Mouse (Mus musculus): ENCODE measurements around the gene Prlr.

Gene Prlr

DNA sequence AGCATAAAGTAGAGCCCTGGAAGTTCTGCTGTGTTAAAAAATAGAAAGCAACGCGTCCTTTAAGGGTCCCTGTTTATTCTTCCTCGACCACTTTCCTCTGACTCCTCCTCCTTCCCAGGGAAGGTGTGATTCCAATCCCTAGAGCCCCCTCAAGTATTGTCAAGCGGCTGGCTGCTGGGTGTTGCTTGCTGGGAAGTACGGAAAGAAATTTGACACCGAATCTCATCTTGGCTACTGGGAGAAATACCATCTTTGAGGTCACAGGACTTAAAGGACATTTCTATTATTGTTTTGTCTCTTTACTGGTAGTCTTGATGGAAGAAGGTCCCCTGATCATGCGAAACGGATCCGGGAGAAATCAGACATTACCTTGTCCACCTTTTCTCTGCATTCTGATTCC, at the start of gene Prlr:
Gene Prlr (plus strand): TSS at position 156 of the 400 bp plus-strand sequence.
- DNase-seq = no peak

DNA sequence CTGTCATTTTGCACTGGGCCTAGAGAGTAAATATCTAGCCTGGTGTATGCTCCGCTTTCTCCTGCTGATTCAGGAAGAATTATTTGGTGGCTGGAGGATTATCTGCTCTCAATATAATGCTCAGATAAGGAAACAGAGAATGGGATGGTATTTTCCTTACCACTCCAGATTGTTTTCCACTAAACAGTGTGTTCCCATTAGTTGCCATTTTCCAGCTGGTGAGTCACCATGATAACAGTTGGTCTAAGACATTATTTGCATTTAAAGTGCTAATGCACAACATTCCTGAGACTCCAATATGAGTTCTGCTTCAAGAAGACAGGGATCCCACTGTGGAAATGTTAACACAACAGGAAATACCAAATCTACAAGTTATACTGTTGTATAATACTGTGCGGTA, 43.3 kb upstream of the Prlr start:
- DNase-seq = no peak

DNA sequence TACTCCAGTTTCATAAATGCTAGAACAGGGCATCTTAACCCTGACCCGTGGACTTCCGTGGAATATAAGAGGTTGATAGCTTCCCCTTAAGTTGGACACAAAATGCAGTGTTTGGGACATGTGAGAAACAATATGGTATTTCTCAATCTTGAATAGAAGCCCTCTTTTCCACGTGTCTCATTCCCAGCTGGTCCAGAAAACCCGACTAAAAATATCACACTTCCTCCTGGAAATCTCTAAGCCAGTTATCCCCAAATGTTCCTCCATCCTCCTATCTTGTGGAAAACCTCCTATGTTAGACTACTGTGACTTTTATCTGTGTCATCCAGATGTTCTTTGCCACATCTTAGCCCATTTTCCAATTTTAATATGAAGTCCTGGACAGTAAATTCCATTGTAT, 42.1 kb upstream of the Prlr start:
- DNase-seq = peak in 1 of 2 experiments; percentile 1

DNA sequence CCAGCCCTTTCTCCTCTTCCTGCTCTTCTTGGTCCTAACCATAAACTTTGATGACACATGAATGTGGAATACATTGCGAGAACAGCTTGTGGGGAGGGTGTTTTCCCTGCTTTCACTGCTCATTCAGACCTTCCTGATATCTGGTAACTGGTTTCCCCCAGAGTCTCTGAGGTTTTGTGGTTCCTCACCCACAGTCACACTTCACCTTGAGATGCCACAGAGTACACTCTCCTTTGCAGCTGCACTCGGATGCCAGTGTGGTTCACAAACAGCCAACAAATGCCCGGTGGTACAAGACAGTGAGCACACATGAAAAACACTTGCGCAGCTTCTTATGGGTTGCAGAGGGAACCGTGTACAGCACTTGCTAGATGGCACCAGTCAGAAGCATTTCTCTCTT, 32.5 kb upstream of the Prlr start:
- no peak for DNase-seq

DNA sequence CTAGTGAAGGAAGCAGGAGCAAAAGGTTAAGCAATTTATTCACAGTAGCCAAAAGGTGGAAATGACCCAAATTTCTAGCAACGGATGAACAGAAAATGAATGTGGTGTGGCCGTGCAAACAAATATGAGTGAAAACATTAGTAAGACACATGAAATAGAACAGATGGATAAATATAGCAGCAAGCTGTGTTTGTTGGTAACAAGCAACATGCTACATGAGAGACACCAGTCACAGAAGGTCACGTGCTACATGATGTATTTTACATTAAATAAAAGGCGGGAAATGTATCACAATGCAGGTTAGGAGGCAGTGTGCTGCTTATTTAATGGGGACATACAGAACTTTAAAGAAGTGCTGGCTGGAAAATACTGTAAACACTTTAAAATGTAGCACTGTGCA, 28.8 kb upstream of the Prlr start:
- DNase-seq = no peak

DNA sequence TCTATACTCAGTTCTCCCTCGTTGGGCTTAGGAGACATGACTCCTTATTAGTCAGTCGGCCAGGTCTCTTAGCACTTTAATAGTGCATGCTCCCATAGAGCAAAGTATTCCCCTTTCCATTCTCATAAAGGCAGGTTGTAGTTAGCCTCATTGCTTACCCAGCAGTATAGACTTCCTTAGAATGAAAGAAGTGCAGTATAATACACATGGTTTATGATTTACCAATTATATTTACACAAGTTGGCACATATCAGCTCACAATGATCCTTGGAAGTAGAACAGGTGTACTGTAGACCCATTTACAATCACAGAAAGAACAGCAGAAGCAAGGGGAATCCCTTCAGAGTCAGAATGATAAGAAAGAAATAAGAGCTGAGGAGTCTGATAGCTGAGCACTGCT, 16.4 kb upstream of the Prlr start:
- no peak for DNase-seq

DNA sequence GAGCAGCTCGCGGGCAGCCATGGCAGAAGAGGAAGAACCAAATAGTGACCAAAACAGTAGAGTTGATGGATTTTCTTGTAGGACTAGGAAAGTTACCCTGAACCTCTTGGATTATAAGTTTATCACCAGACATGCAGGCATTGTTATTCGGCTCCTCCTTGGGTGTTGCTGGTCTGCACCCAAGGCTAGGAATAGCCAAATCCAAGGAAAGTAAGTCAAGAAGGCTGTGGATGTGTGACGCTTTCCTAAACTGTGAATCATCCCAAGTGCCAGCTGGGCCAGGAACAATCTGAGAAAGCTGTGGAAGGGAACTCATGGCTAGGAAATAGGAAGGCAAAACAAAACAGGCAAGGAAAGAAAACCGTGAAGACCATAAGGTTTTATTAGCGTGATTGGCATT, 2.0 kb upstream of the Prlr start:
- no peak for DNase-seq

DNA sequence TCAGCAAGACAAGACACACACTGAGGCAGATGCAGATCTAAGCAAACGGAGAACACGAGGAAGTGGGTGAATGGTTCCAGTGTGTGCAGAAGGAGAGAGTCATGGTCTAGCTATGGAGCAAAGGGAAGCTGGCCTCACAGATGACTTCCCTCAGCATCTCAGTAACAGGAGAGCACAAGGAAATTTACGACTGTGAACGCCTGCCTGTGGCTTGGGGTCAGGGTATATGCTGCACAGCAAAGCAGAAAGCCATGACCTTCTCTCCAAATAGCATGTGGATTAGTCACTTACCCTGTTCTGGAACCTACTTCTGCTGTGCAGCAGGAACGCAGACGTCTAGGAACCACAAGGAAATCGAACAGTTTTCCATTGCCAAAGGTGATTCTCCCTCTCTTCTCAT, 1.4 kb upstream of the Prlr start:
- DNase-seq = no peak

DNA sequence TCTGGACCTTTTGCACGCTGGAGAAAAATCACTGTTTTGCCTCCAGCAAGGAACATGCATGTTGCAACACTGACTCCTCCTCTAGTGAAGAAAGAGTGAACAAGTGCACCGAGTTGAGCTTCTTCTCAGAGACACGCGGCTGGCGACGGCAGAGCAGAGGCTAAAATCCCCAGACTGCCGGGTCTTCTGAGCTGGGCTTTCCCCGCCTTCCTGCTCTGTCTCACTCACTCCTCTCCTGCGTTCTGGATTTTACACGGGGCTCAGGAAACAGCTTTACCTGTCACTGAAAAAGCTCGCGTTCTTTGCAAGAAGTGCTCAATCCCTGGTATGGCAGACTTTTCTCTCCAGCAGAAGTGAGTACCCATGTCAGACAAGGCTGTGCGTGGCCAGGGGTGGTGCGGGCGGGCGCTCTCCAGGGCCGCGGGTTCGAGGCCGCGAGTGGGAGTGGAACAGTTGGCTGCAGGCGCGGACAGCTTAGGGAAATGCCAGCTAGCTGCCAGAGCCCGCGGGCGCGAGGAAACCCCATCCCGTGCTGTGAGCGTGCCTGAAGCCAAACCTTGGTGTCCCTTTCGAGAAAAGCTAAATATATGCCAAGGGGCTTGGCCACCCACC, 587 bp downstream of the Prlr start:
- DNase-seq = peak; percentile 9 to 35

DNA sequence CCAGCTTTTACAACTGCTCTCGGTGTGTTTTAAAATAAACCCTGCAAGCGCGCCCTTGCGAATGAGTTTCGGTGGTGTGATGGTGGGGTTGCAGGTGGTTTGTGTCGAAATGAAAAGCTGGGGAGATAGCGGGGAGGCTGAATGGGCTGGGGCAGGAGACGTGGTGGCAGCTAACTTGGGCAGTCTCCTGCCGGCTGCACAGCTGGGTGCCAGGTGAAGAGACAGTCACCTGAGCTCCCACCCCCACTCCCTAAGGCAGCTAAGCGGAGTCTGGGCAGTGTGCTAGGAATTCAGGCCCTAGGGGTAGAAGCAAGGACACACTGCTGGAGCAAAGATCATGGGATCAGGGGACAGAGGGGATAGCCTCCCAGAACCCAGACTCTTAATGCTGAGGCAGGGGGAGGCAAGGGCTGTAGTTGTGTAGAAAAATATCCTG, 1.1 kb downstream of the Prlr start:
- peak; percentile 8 to 16 for DNase-seq

DNA sequence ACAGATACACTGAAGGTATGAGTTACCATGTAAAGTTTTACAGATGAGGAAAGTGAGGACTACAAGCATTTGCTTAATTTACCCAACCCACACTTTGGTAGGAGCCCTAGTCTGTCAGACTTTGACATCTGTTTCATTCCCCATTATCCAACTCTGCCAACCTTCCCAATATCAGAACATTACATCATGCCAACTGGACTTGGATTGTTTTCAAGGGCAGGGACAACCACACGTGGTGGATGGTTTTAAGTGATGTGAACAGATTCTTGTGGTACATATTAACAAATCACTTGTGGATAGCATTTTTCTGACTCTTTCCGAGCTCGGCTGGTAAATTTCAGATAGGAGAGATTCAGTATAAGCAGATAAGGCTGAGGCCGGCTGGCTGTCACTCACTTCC, 3.7 kb downstream of the Prlr start:
- no peak for DNase-seq

DNA sequence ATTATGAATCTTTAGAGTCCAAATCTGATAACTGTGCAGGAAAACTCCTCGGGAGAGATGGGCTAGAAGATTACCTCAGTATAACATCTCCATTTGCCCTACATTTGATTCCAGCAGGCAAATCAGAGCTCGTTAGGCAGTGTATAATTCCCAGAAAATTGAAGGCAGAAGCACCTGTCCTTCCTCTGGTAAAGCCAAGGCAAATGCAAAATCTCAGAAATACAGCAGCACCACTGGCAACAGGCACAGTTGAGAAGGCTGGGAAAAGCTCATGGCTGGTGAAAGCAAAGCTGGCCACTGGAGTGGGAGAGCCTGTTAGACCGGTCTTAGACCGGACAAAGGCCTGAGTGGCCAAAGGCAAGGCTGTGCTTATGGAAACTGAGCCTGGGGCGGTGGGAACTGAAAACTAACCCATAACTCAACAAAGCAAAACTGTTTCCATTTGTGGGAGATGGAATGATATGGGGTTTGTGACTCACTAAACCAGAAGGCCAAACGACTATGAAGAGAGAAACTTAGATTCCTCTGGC, 15.1 kb downstream of the Prlr start:
- DNase-seq = peak in 1 of 2 experiments; percentile 14

DNA sequence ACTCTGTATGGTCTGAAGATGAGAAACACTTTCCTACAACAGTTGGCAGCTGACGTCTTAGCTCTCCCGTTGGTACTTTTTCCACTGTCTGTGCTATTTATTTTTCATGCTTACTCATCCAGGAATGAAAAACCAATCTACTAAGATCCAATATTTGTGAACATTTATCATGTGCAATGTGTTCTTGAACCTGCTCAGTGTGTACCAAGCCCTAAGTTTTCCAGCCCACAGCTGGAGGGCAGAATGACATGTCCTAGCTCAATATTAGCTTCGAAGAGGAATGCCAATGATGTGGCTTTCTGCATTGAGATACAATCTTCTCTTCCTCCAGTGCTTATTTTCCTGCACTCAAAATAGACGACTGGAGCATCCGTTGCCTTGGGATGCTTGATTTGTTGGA, 24.0 kb downstream of the Prlr start:
- DNase-seq = no peak

DNA sequence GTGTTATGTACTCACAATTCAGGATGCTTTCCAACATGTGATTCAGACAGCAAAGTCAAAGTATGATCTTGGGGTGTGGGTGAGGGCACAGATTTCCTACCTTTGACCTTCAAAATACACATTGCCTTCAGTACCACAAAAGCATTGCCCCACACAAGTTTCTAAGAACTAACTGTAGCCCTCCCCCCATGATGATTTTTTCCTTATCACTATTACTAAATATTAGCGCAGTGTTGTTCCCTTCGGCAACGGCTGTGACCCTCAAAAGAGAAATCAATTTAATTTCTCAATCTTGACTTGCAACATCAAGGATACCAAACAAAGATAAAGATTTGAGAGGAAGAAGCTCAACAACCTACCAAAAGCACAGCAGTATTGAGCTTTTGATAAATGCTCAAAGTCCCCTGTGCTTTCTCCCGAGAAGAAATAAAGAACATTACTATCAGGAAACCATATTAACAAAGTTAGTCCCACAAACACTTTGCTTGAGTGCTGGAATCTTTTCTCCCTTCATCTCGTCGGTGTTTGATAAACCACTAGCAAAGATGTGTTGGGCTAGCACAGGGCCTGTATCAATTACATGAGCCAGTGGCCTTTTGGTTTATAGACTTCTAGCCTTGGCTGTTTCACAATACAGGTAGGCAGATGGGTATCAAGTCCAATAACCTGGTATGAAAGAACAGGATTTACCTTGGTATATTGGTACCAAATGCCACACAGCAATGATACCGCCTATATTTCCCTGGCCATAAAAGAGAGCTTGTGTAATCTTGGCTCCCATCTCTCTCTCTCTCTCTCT, 25.7 kb downstream of the Prlr start:
- DNase-seq = no peak

DNA sequence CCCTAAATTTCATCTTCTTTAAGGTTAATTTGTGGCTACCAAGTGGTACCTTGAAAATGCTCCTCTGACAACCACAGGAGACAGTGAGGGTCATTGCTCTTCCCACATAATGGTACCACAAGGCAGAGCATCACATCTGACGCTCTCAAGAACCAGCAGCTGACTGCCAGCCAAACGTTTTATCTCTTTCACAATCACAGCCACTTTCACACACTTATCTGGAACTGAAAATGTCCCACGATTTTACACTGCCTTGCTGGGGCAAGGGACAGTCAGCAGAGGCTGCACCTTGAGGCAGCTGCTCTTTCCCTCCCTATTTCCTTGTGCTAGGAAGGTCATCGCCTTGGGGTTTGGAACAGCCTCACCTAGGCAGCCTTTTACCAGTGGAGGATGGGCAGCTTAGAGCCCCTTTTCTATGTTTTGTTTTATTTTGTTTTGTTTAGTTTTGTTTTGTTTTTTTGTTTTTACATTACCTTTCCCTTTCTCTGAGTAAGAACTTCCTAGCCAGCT, 33.3 kb downstream of the Prlr start:
- DNase-seq = no peak

DNA sequence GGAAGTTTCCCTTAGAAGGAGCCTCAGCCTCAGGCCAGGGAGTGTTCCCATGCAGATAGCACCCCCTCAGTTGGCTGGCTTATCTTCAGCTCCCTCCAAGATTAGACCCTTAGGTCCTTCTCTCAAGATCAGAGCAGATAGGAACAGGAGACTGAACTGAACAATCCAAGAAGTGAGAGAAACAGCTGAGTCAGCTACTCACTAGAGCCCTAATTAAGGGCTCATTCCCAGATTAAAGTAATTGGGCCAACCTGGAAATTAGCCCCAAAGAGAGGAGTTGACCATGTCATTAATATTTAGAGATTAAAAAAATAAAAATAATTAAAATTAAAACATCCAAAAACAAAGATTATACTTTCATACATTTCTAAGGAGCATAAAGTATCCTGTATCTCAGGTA, 35.0 kb downstream of the Prlr start:
- no peak for DNase-seq

DNA sequence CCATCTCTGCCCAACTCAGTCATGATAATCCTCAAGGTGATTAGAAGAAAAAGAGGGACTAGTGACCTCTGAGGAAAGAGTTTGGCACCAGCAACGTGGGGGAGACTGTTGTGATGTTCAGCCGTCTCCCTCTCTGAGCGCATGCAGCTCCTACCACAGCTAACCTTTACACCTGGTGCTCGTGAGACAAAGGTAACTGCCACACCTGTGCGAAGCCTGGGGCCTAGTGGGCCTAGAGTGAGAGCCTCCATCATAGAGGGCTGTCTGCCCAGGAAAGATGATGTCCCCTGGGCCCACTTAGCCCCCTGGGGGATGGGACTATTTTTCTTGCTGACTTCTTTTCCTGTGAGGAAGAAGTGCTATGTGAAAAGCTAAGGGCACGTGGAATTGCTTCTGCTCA, 36.2 kb downstream of the Prlr start:
- DNase-seq = no peak

DNA sequence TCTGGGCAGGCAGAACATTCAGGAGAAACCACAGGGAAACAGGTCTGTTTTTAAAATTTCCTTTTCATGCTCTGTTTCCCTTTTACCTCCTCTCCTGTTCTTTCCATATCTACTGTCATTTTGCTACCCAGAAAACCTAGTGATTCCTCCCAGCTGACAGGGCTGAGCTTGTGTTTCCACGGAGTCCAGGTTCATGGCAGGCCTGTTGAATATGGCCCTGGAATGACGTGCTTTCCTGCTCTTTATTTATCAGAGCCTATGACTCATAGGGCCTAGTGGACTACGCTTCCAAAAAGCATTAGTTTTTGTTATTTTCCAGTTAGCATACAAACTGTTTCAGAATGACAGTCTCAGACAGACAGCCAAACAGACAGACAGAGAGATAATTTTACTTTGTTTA, 36.7 kb downstream of the Prlr start:
- no peak for DNase-seq

DNA sequence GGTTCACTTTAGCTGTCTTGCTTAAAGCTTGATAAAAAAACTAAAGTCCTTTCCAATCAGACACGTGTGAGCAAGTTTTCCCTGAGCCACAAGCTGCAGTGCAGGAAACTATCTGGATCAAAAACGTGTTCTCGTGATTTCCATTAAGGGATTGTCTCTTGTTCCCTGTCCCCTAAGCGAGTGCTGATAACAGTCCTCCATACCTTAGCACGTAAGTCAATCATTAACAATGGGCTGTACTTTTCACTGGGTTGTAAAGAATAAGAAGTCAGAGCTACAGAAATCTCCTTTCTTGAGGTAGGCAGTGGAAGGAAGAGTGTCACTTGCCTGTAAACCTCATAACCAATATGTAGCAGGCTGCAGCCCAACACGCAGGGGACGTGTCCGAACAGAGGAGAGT, 38.7 kb downstream of the Prlr start:
- no peak for DNase-seq

DNA sequence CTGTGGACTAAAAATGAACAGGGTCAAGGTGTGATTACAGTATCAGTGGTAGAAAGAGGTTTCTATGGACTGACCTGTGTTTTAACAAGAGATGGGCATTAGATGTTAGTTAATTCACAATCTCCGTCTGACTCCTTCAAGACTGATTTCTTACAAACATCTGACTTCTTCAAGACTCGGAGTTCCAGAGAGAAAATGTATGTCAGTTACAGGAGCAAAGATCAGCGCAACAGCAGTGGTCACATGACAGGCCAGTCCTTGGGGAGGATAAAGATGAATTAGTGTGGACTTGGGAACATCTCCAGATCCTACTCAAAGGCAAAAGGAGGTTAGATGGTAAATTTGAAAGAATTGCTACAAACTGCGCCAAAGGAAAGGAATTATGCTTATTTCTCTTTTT, 39.2 kb downstream of the Prlr start:
- DNase-seq = peak in 1 of 2 experiments; percentile 18

DNA sequence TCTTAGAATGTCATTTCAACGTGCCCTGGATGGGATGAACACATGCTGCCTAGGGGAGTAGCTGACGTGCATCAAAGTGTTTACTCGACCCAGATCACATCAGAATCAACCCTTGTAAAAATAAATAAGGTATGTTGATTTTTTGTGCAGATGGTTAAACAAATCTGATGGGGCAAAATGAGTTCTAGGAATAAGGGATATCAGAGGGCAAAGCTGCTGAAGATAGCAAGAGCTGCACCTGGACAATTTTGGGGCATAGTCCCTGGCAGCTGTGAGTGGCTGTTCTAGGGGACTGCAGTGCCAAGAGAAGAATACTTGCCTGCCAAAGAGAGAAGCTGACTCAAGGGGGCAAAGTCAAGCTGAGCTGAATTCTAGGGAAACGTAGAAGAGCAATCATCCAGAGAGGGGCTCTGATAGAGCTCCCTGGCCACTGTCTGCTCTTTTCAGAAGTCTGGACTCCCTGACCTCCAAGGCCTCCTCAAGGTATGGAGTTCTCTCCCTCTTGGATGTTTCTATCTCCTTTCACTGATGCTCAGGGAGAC, 46.6 kb downstream of the Prlr start:
- DNase-seq = peak; percentile 56 to 76

DNA sequence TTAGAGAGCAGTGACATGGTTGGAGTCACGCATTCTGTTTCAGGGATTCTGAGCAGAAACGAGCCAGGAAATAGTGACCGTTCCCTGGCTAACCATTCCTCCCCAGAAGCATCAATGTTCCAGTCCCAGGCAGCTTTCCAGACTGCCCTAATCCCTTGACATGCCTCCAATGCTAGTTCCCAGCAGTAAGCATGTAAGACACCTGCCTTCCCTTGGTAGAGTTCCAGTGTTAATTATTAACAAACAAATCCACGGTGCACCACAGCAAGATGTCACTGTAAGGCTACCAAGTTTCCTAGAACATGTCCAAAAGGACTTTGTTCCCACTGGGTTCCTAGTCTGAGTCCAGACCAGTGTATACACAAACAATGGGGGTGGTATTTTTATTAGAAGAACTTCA, 48.7 kb downstream of the Prlr start:
- DNase-seq = peak; percentile 77 to 89

DNA sequence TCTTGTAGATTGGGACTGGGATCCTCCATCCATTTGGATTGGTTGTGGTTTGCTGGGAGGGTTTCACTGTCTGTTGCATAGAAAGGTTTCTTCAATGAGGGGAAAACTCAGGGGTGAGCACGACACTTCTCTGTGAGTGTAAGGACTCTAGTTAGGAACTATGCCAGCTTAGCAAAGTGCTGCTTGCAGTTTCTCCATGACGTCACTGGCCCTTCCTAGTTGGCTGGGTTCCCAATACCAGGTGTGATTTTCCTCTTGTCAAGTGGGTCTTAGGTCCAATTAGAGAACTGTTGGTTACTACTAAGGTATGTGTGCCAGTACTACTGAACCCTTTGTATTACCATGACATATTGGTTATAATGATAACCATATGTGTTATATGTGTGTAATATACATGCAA, 51.6 kb downstream of the Prlr start:
- DNase-seq = peak; percentile 47 to 75

DNA sequence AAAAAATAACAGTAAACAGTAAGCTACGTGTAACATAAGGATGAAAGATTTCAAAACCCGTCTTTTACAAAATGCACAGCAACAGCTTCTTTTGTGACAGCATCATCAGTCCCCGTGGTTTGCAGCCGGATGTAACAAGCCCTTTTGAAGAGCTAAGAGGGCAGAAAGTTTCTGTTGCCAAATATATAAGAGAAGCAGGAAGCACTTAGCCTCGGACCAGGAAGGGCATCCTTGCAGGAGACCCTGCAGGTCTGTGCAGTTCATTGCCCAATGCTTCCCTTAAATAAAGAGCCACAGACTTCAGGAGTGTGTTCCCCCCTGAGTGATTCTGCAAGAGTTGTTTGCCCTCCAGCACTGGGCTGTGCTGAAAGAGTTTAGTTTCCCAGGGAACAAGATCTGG, 58.9 kb downstream of the Prlr start:
- no peak for DNase-seq
